Mouse (Mus musculus) hindbrain, embryonic 14.5 days (tissue): ENCODE measurements around the gene Mrpl38. TPM values are rescaled to one million over a fixed set of nuclear protein-coding genes. Genes with fewer than 3 reads are reported as not detected.
A peak's percentile ranks its signal among the peaks of the same experiment; 100 is the strongest.

Experiments used
- ATAC-seq: fragments of 200-750 bp; cut with Nextera tagmentation; 2 replicates; pipeline ENCODE4 v1.8.0; 2017; ENCODE audit warnings: moderate number of reproducible peaks, mild to moderate bottlenecking, moderate TSS enrichment, moderate library complexity; ENCODE audit not compliant: low FRiP score
- DNase-seq: peaks from one replicate; pipeline ENCODE4 v3.0.0-alpha.2; 2015; ENCODE audit warnings: low spot score
- H3K27ac ChIP-seq: fragments of 300-500 bp; sonication (generic); 2 replicates; pipeline ENCODE4 v1.5.1; 2014; ENCODE audit warnings: mild to moderate bottlenecking, moderate library complexity
- H3K27me3 ChIP-seq: fragments of 300-500 bp; sonication (generic); 2 replicates; pipeline ENCODE4 v1.6.1; 2014; ENCODE audit warnings: mild to moderate bottlenecking, low read length, mixed read lengths; ENCODE audit not compliant: control insufficient read depth, insufficient read depth
- H3K36me3 ChIP-seq: fragments of 300-500 bp; sonication (generic); replicated peaks from 2 replicates; pipeline ENCODE4 v1.6.1; 2014; ENCODE audit not compliant: control insufficient read depth, insufficient read depth
- H3K4me1 ChIP-seq: fragments of 300-500 bp; sonication (generic); replicated peaks from 2 replicates; pipeline ENCODE4 v1.6.1; 2014; ENCODE audit warnings: antibody characterized with exemption, low read length, mixed read lengths; ENCODE audit not compliant: control insufficient read depth, insufficient read depth
- H3K4me2 ChIP-seq: fragments of 300-500 bp; sonication (generic); replicated peaks from 2 replicates; pipeline ENCODE4 v1.6.1; 2014; ENCODE audit warnings: mild to moderate bottlenecking, moderate library complexity
- H3K4me3 ChIP-seq: fragments of 300-500 bp; sonication (generic); replicated peaks from 2 replicates; pipeline ENCODE4 v1.5.1; 2014; ENCODE audit warnings: mild to moderate bottlenecking, low read length
- H3K9ac ChIP-seq: fragments of 300-500 bp; sonication (generic); 2 replicates; pipeline ENCODE4 v1.6.1; 2014
- H3K9me3 ChIP-seq: fragments of 300-500 bp; sonication (generic); 2 replicates; pipeline ENCODE4 v1.6.1; 2016; ENCODE audit warnings: low read length; ENCODE audit not compliant: control insufficient read depth
- WGBS: fragments of 180-500 bp; shearing (Covaris S2); extraction: QIAGEN DNeasy Blood & Tissue Kit; methylation state at CpG from one replicate; pipeline ENCODE4 v1.1.7; 2014; 5-methylcytosine and 5-hydroxymethylcytosine counted together
- polyA plus RNA-seq: library from polyadenylated mRNA; unstranded; fragments of >200 nt; fragmentation: Nextera tagmentation; extraction: Ambion mirVana; gene quantifications from 2 replicates; pipeline ENCODE4 v1.2.1, GENCODE M21; 2014

The Mrpl38 gene
- polyA plus RNA-seq = 79.4 and 83.1 TPM in 2 replicates

DNA sequence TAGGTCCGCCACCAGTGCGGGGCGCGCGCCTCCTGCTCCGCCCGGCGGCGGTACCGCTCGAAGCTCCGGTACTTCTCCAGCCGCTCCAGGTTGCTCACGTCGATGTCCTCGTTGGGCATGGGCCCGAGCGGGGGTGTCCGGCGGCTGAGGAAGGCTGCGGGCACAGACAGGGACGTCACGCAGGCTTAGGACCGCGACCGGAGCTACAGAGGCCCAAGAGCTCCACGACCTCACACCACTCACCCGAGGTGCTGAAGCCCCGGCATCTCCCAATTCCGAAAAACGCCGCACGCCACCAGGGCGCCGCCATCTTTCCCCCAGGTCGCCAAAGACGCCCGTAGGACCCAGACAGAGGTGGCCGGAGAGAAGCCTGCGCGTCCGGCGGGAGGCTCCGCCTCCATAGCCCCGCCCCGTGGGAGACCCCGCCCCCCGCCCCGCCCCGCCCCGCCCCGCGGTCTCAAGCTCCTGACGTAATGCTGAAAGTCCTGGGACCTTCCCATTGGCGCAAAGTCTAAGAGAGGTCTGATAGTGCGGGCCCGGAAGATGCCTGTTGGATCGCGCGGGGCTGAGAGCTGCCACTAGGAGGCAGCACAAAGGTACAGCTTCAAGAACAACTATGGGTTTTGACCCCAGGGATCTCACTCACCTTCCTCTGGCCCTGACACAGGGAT, at the start of gene Mrpl38:
Mrpl38 (minus strand) TSS at position 401 of the 671 bp plus-strand sequence.
- Histone ChIP-seq H3K27ac (peak within 1 kb of the TSS; percentile 73), H3K27me3 (no peaks in the 10 kb centered on the region), H3K4me1 (peaks cover 6% of the 10 kb centered on the region; the same call in 1 of the 2 replicates), H3K9me3 (no peaks in the 10 kb centered on the region), H3K4me2 (peak within 1 kb of the TSS; percentile 69), H3K9ac (peak within 1 kb of the TSS; percentile 71), H3K36me3 (peaks cover 41% of the 10 kb centered on the region), H3K4me3 (peak within 1 kb of the TSS; percentile 64)
- ATAC-seq (peak; percentile 95), DNase-seq (peak; percentile 88)
- under 1% methylated on average over 57 of the region's 60 CpGs for WGBS

DNA sequence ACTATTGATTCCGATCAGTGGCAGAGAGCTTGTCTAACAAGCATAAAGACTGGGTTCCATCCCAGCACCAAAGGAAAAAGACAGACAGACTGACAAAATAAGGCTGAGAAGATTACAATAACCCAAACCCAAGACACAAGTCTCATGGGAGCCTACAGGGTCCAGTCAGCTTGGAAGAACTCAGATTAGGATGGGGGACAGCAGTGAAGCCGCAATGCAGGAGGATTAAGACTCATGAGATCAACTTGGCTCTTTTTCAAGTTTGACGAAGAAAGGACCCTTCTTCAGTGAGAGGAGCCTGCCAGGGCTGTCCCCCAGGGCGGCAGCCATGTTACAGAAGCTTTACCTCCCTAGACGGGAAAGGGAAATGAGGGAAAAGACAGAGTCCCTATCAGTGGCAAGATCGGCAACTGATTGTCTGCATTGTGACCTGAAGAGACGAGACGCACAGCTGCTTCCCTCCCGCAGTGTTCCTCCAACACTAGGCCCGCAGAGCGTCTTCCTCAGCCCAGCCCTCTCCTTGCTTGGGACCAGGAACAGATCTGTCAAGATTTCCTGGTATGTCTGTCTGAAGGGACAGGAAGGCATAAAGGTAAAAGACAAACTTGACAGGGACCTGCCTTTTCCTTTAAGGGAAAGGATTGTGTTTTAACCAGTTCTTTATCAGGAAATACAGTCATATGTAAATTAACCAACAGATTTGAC, 48.7 kb upstream of the Mrpl38 start:
- H3K36me3 ChIP-seq = peaks cover 88% of the 10 kb centered on the region
- H3K9ac ChIP-seq = no peak overlapping the region
- H3K4me1 ChIP-seq = no peaks in the 10 kb centered on the region; the same call in 1 of the 2 replicates
- H3K27ac ChIP-seq = peak overlapping the region; percentile 44
- no peaks in the 10 kb centered on the region for H3K9me3 ChIP-seq
- no peak overlapping the region for H3K4me3 ChIP-seq
- no peak overlapping the region for H3K4me2 ChIP-seq
- no peaks in the 10 kb centered on the region for H3K27me3 ChIP-seq
- no peak for ATAC-seq
- DNase-seq = no peak
- 27% methylated on average over 11 of the region's 11 CpGs for WGBS

DNA sequence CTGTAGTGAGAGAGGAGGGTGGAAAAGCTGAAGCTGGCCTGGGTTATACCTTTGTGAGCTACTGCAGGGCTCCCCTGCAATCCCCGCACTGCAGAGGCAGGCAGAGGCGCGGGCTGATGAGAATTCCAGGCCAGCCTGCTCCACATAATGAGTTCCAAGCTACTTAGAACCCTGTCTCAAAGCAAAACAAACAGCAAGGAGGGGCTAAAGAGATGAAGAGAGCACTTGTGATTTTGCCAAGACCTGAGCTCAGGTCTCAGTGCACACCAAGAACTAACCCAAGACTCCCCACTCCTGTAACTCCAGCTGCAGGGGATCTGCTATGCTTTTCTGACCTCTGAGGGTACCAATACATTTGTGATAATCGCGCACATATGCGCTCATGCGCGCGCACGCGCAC, 47.7 kb upstream of the Mrpl38 start:
- ATAC-seq = no peak
- no peak for DNase-seq
- peaks cover 97% of the 10 kb centered on the region for H3K36me3 ChIP-seq

DNA sequence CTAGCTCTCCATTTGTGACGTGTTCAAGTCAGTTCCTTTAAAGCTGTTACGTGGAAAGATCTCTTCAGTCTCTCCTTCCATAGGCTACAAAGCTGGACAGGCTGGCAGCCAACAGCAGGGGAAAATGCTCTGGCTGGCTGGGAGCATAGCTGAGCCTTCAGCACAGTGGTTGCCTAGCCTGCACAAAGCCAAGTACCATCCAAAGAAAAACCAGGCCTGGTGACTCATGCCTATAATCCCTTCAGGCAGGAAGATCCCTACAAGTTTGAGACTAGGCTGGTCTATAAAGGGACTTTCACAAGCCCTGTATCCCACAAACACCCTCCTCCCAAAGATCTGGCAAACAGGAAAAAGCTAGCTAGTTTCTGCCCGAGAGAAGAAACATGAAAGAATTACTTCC, 47.2 kb upstream of the Mrpl38 start:
- Histone ChIP-seq H3K27me3 (no peaks in the 10 kb centered on the region), H3K4me2 (no peak overlapping the region), H3K9me3 (no peaks in the 10 kb centered on the region), H3K4me3 (no peak overlapping the region), H3K27ac (no peak overlapping the region), H3K4me1 (no peaks in the 10 kb centered on the region; the same call in 1 of the 2 replicates), H3K9ac (no peak overlapping the region), H3K36me3 (peaks cover 95% of the 10 kb centered on the region)
- ATAC-seq (no peak), DNase-seq (no peak)
- 82% methylated on average over 3 of the region's 3 CpGs for whole genome bisulfite sequencing

More for the DNA sequence above, 47.7 kb upstream of the Mrpl38 start:
- Histone ChIP-seq H3K27me3 (no peaks in the 10 kb centered on the region), H3K27ac (no peak overlapping the region; the same call in 1 of the 2 replicates), H3K9ac (no peak overlapping the region), H3K4me3 (no peak overlapping the region), H3K4me1 (no peaks in the 10 kb centered on the region; the same call in 1 of the 2 replicates), H3K9me3 (no peaks in the 10 kb centered on the region), H3K4me2 (no peak overlapping the region)
- WGBS = 90% methylated on average over 11 of the region's 11 CpGs

DNA sequence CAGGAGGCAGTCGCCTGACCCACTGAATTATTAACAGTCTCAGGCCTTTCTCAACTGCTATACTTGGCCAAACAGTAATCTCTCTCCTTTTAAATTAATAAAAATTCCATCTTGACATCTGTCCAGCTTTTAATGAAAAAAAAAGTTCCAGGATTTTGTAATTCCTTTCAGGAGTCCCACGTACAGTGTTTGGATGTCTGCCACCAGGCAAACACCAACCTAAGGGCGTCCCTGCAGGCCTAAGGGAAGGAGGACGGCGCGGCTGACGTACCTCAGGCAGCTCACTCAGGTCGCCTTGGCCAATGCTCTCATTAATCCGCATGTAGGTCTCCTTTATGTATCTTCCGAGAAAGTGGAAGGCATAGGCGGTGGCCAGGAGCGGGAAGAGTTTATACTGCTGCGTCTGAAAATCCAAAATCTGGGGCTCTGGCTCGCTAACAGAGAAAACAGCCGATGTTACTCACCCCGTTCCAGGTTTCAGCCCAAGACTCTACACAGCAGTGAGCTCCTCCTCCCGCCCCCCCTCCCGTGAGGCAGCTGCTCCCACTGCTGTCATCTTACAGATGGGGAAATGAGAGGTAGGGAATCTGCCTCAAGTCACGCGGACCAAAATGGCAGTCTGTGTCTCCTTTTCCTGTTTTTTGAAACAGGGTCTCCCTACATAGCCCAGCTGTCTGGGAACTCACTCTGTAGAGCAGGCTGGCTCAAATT, 39.9 kb upstream of the Mrpl38 start:
- no peak overlapping the region for H3K27ac ChIP-seq
- H3K4me1 ChIP-seq = no peaks in the 10 kb centered on the region
- 86% methylated on average over 20 of the region's 20 CpGs for WGBS
- no peak overlapping the region for H3K9ac ChIP-seq
- ATAC-seq (no peak), DNase-seq (no peak)
- no peaks in the 10 kb centered on the region for H3K9me3 ChIP-seq
- no peak overlapping the region for H3K4me2 ChIP-seq
- H3K4me3 ChIP-seq = no peak overlapping the region
- no peaks in the 10 kb centered on the region for H3K27me3 ChIP-seq
- peaks cover 93% of the 10 kb centered on the region for H3K36me3 ChIP-seq

DNA sequence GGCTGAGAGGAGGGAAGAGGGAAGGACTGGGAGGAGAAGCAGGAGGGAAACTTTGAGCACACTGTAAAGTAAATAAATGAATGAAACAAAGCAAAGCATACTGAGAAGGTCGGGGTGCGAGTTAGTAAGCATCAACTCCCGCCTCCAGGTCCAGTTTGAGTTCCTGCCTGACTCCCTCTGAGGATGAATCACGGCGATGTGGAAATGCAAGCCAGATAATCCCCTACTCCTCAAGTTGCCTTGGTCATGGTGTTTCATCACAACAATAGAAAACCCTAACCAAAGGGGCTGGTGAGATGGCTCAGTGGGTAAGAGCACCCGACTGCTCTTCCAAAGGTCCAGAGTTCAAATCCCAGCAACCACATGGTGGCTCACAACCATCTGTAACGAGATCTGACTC, 37.3 kb upstream of the Mrpl38 start:
- 87% methylated on average over 7 of the region's 7 CpGs for WGBS
- Histone ChIP-seq H3K36me3 (peaks cover 96% of the 10 kb centered on the region), H3K27ac (no peak overlapping the region), H3K4me3 (no peak overlapping the region), H3K4me1 (no peaks in the 10 kb centered on the region), H3K27me3 (no peaks in the 10 kb centered on the region), H3K9me3 (no peaks in the 10 kb centered on the region), H3K9ac (no peak overlapping the region), H3K4me2 (no peak overlapping the region)
- ATAC-seq = no peak
- no peak for DNase-seq

DNA sequence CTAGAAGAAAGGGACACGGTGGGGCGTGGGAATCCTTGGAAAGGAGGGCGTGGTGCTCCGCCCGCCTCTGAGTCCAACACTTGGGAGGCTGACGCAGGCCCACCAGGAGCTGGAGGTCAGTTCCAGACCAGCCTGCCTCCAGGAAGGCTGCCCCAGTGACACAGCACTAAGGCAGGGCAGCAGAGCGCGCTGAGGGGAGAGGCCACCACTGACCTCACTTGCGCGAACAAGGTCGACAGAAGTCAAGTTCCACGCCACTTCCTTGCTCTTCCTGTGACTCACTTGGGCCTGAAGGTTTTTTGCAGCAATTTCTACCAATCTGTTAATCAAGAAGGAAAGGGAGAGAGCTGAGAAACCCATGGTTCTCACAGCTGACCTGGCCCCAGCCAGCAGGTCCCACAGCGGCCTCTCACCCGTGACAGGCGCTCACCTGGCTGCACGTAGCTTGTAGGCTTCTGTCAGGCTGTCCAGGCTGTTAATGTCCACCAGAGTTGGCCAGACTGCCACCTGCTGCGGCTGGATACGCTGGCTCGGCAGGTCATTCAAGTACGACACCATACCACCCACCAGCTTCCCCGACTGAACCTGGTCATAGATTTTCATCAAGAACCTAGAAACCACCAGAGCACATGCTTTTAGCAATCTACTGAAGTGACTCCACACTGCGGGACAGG, 36.2 kb upstream of the Mrpl38 start:
- H3K9ac ChIP-seq = no peak overlapping the region
- WGBS = 91% methylated on average over 22 of the region's 22 CpGs
- H3K36me3 ChIP-seq = peaks cover 86% of the 10 kb centered on the region
- no peak overlapping the region for H3K4me2 ChIP-seq
- DNase-seq (no peak), ATAC-seq (no peak)
- H3K9me3 ChIP-seq = no peaks in the 10 kb centered on the region
- no peaks in the 10 kb centered on the region for H3K4me1 ChIP-seq
- H3K27ac ChIP-seq = no peak overlapping the region
- no peak overlapping the region for H3K4me3 ChIP-seq
- H3K27me3 ChIP-seq = no peaks in the 10 kb centered on the region

DNA sequence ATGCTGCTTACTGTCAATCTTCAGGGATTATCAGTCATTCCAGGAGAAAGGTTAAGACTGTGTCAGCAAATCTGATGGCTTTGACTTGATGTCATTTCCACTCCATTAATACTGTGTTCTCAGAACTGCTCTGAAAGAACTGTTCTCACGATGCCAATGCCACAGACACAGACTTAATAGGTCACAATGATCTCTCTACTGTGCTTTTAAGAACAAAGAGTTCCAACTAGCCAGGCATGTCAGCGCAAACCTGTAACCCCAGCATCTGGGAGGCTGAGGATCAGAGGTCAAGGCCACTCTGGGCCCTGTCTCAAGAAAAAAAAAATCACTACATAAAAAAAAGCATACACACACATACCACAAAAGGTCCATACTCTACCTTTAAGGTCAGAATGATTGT, 33.3 kb upstream of the Mrpl38 start:
- no peak overlapping the region for H3K4me2 ChIP-seq
- H3K27me3 ChIP-seq = no peaks in the 10 kb centered on the region
- H3K9ac ChIP-seq = no peak overlapping the region
- WGBS = 82% methylated on average over 2 of the region's 2 CpGs
- ATAC-seq (no peak), DNase-seq (no peak)
- H3K4me1 ChIP-seq = peaks cover 6% of the 10 kb centered on the region
- H3K36me3 ChIP-seq = peaks cover 58% of the 10 kb centered on the region
- H3K4me3 ChIP-seq = no peak overlapping the region
- no peak overlapping the region for H3K27ac ChIP-seq
- H3K9me3 ChIP-seq = no peaks in the 10 kb centered on the region
